Mouse (Mus musculus) heart, adult 8-10 months (tissue): ENCODE results near the gene Cltrn. TPM values are rescaled to one million over a fixed set of nuclear protein-coding genes. Genes with fewer than 3 reads are reported as not detected.

ENCODE experiments used
- DNase-seq: peaks from one replicate; pipeline ENCODE4 v3.0.0; 2022; ENCODE audit warnings: low spot score
- total RNA-seq, 4 experiments: library from RNA; stranded (reverse); gene quantifications; 2 replicates each; pipeline ENCODE4 v1.2.4; 2022

Gene Cltrn
- total RNA-seq, result not detected

GRCm38 (mm10) chrX:164088582-164088981 lies at the start of gene Cltrn:
TSS of gene Cltrn (plus strand) at chrX:164088830.
- no peak for DNase-seq

- DNase-seq, result no peak
These were observed 49.7 kb upstream of the Cltrn start for GRCm38 (mm10) chrX:164038882-164039281.

- DNase-seq, result no peak
These were observed 46.6 kb upstream of the Cltrn start for GRCm38 (mm10) chrX:164042069-164042468.

GRCm38 (mm10) chrX:164046736-164047135 lies 41.9 kb upstream of the Cltrn start:
- no peak for DNase-seq

- DNase-seq, result no peak
These were observed 32.9 kb upstream of the Cltrn start for GRCm38 (mm10) chrX:164055726-164056125.

- no peak for DNase-seq
These were observed 30.1 kb upstream of the Cltrn start for GRCm38 (mm10) chrX:164058523-164058922.

- DNase-seq, result no peak
These were observed 29.6 kb upstream of the Cltrn start for GRCm38 (mm10) chrX:164059070-164059469.

GRCm38 (mm10) chrX:164066185-164066584 lies 22.4 kb upstream of the Cltrn start:
- peak; percentile 53 for DNase-seq

GRCm38 (mm10) chrX:164068968-164069367 lies 19.7 kb upstream of the Cltrn start:
- DNase-seq, result no peak

GRCm38 (mm10) chrX:164076040-164076775 lies 12.4 kb upstream of the Cltrn start, which contains the start of gene Siah1b:
TSS of gene Siah1b (minus strand) at chrX:164076493.
- DNase-seq, result peak; percentile 93

- DNase-seq, result no peak
These were observed 6.6 kb upstream of the Cltrn start for GRCm38 (mm10) chrX:164082030-164082429.

- DNase-seq, result no peak
These were observed 1.3 kb downstream of the Cltrn start for GRCm38 (mm10) chrX:164089916-164090315.

GRCm38 (mm10) chrX:164092300-164093169 lies 3.9 kb downstream of the Cltrn start:
- DNase-seq, result peak; percentile 3

GRCm38 (mm10) chrX:164093435-164093834 lies 4.8 kb downstream of the Cltrn start:
- DNase-seq, result no peak

- DNase-seq, result no peak
These were observed 7.2 kb downstream of the Cltrn start for GRCm38 (mm10) chrX:164095838-164096237.

GRCm38 (mm10) chrX:164101483-164101882 lies 12.9 kb downstream of the Cltrn start:
- no peak for DNase-seq

GRCm38 (mm10) chrX:164102198-164102597 lies 13.6 kb downstream of the Cltrn start:
- no peak for DNase-seq

- DNase-seq, result no peak
These were observed 14.0 kb downstream of the Cltrn start for GRCm38 (mm10) chrX:164102656-164103055.

- no peak for DNase-seq
These were observed 22.5 kb downstream of the Cltrn start for GRCm38 (mm10) chrX:164111146-164111545.

GRCm38 (mm10) chrX:164113744-164114143 lies 25.1 kb downstream of the Cltrn start:
- no peak for DNase-seq

GRCm38 (mm10) chrX:164123942-164124341 lies 35.3 kb downstream of the Cltrn start:
- DNase-seq, result no peak

- DNase-seq, result peak; percentile 3
These were observed 44.9 kb downstream of the Cltrn start for GRCm38 (mm10) chrX:164133531-164133930.
